Mouse (Mus musculus): Measurements from ENCODE around the gene Ostm1. TPM values are rescaled to one million over a fixed set of nuclear protein-coding genes. Genes with fewer than 3 reads are reported as not detected.

Ostm1 gene
- polyA plus RNA-seq, 1 experiment from 2014 or later = 14.9 TPM

- H3K4me1 ChIP-seq = peaks cover 40% of the 10 kb centered on the region
- H3K36me3 ChIP-seq = no peaks in the 10 kb centered on the region
- H3K27ac ChIP-seq = no peak overlapping the region
- no peak overlapping the region for H3K4me3 ChIP-seq (replicated peaks)
- peaks cover 100% of the 10 kb centered on the region for H3K27me3 ChIP-seq
- no peaks in the 10 kb centered on the region for H3K9me3 ChIP-seq (replicated peaks)
- ATAC-seq (replicated peaks; ENCODE audit: low FRiP score) = no peak
- WGBS = 3% methylated on average over 8 of the region's 8 CpGs
- no peak overlapping the region for H3K4me2 ChIP-seq
- H3K9ac ChIP-seq = no peak overlapping the region
Observed at GRCm38 (mm10) chr10:42585156-42585555, 1.5 kb downstream of the Ostm1 start.

GRCm38 (mm10) chr10:42585596-42586305 is 2.1 kb downstream of the Ostm1 start:
- Histone ChIP-seq H3K9me3 (replicated peaks) (no peaks in the 10 kb centered on the region), H3K4me3 (replicated peaks) (no peak overlapping the region), H3K27ac (no peak overlapping the region), H3K27me3 (peaks cover 100% of the 10 kb centered on the region), H3K4me1 (peaks cover 34% of the 10 kb centered on the region), H3K36me3 (no peaks in the 10 kb centered on the region), H3K4me2 (no peak overlapping the region), H3K9ac (no peak overlapping the region)
- 6% methylated on average over 22 of the region's 22 CpGs for WGBS
- no peak for ATAC-seq (replicated peaks; ENCODE audit: low FRiP score)

- Histone ChIP-seq H3K9ac (no peak overlapping the region), H3K9me3 (replicated peaks) (no peaks in the 10 kb centered on the region), H3K4me2 (no peak overlapping the region), H3K27ac (no peak overlapping the region), H3K4me1 (peaks cover 28% of the 10 kb centered on the region), H3K4me3 (replicated peaks) (no peak overlapping the region), H3K27me3 (peaks cover 100% of the 10 kb centered on the region), H3K36me3 (no peaks in the 10 kb centered on the region)
- ATAC-seq (replicated peaks; ENCODE audit: low FRiP score) = no peak
- WGBS = 2% methylated on average over 8 of the region's 8 CpGs
Observed at GRCm38 (mm10) chr10:42587961-42588750, 4.5 kb downstream of the Ostm1 start.

GRCm38 (mm10) chr10:42589505-42589904 is 5.9 kb downstream of the Ostm1 start:
- Histone ChIP-seq H3K4me2 (no peak overlapping the region), H3K4me3 (replicated peaks) (no peak overlapping the region), H3K36me3 (no peaks in the 10 kb centered on the region), H3K27ac (no peak overlapping the region), H3K27me3 (peaks cover 100% of the 10 kb centered on the region), H3K4me1 (peaks cover 14% of the 10 kb centered on the region), H3K9me3 (replicated peaks) (no peaks in the 10 kb centered on the region), H3K9ac (no peak overlapping the region)
- no peak for ATAC-seq (replicated peaks; ENCODE audit: low FRiP score)
- 3% methylated on average over 5 of the region's 5 CpGs for WGBS

GRCm38 (mm10) chr10:42590261-42591184 is 6.9 kb downstream of the Ostm1 start:
- H3K9me3 ChIP-seq (replicated peaks) = no peaks in the 10 kb centered on the region
- H3K4me2 ChIP-seq = no peak overlapping the region
- H3K36me3 ChIP-seq = no peaks in the 10 kb centered on the region
- no peak overlapping the region for H3K27ac ChIP-seq
- H3K4me3 ChIP-seq (replicated peaks) = no peak overlapping the region
- WGBS = 1% methylated on average over 19 of the region's 19 CpGs
- H3K27me3 ChIP-seq = peaks cover 100% of the 10 kb centered on the region
- no peak for ATAC-seq (replicated peaks; ENCODE audit: low FRiP score)
- no peak overlapping the region for H3K9ac ChIP-seq
- peaks cover 12% of the 10 kb centered on the region for H3K4me1 ChIP-seq

GRCm38 (mm10) chr10:42591185-42591992 is 7.8 kb downstream of the Ostm1 start:
- ATAC-seq (replicated peaks; ENCODE audit: low FRiP score) = no peak
- H3K27ac ChIP-seq = no peak overlapping the region

GRCm38 (mm10) chr10:42591993-42592686 is 8.5 kb downstream of the Ostm1 start:
- no peak for ATAC-seq (replicated peaks; ENCODE audit: low FRiP score)
- WGBS = 2% methylated on average over 25 of the region's 25 CpGs
- Histone ChIP-seq H3K4me1 (peaks cover 12% of the 10 kb centered on the region), H3K36me3 (no peaks in the 10 kb centered on the region), H3K27ac (no peak overlapping the region), H3K9me3 (replicated peaks) (no peaks in the 10 kb centered on the region), H3K27me3 (peaks cover 99% of the 10 kb centered on the region), H3K4me3 (replicated peaks) (peak overlapping the region; percentile 34), H3K4me2 (peak overlapping the region; percentile 53), H3K9ac (no peak overlapping the region)

More at GRCm38 (mm10) chr10:42591185-42591992, 7.8 kb downstream of the Ostm1 start:
- Histone ChIP-seq H3K4me3 (replicated peaks) (peak overlapping the region; percentile 34), H3K4me1 (peaks cover 12% of the 10 kb centered on the region), H3K9me3 (replicated peaks) (no peaks in the 10 kb centered on the region), H3K27me3 (peaks cover 99% of the 10 kb centered on the region), H3K36me3 (no peaks in the 10 kb centered on the region), H3K4me2 (peak overlapping the region; percentile 53), H3K9ac (no peak overlapping the region)
- WGBS = under 1% methylated on average over 67 of the region's 67 CpGs

DNA sequence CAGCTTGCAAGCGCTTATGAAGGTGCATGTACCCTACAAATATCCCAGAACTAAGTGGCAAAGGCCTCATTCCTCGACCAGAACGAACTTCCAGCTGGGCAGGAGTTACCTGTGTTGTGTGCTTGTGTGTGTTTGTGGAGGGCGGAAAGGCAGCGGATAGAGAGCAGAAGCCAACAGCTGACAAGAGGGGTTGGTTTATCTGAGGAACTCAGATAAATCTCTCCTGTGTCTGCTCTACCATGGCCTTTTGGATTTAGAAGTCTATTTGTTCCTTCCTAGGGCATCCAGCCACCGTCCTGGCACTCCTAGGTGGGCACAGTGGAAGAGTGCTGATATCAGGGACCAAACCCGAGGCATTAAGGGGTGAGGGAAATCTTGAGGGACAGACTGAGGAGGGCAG is 9.6 kb downstream of the Ostm1 start:
- 7% methylated on average over 7 of the region's 7 CpGs for WGBS
- H3K27ac ChIP-seq = no peak overlapping the region

DNA sequence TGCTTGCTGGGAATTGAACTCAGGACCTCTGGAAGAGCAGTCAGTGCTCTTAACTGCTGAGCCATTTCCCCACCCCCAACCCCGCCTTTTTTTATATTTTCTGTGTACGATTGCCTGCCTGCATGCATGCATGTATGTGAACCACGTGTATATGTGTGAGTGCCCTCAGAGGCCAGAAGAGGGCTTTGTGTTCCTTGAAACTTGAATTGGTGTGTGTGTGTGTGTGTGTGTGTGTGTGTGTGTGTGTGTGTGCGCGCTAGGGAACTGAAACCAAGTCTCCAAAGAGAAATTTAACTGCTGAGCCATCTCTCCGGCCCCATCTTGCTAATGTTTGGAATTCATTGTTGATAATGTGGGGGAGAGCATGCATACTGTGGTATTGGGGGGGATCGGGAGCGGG is 15.0 kb downstream of the Ostm1 start:
- WGBS = 75% methylated on average over 8 of the region's 8 CpGs
- Histone ChIP-seq H3K4me2 (no peak overlapping the region), H3K4me3 (replicated peaks) (no peak overlapping the region), H3K27ac (no peak overlapping the region), H3K27me3 (peaks cover 64% of the 10 kb centered on the region), H3K9ac (no peak overlapping the region), H3K4me1 (no peaks in the 10 kb centered on the region), H3K9me3 (replicated peaks) (no peaks in the 10 kb centered on the region), H3K36me3 (no peaks in the 10 kb centered on the region)
- ATAC-seq (replicated peaks; ENCODE audit: low FRiP score) = no peak

More for the DNA sequence above, 9.6 kb downstream of the Ostm1 start:
- no peak for ATAC-seq (replicated peaks; ENCODE audit: low FRiP score)
- Histone ChIP-seq H3K27me3 (peaks cover 96% of the 10 kb centered on the region), H3K4me2 (no peak overlapping the region), H3K4me1 (peaks cover 12% of the 10 kb centered on the region), H3K9ac (no peak overlapping the region), H3K9me3 (replicated peaks) (no peaks in the 10 kb centered on the region), H3K36me3 (no peaks in the 10 kb centered on the region), H3K4me3 (replicated peaks) (no peak overlapping the region)

- ATAC-seq (replicated peaks; ENCODE audit: low FRiP score) = no peak
- Histone ChIP-seq H3K4me3 (replicated peaks) (no peak overlapping the region), H3K27me3 (peaks cover 36% of the 10 kb centered on the region), H3K36me3 (no peaks in the 10 kb centered on the region), H3K4me2 (no peak overlapping the region), H3K9ac (no peak overlapping the region), H3K27ac (no peak overlapping the region), H3K9me3 (replicated peaks) (peaks cover 4% of the 10 kb centered on the region), H3K4me1 (no peaks in the 10 kb centered on the region)
- 19% methylated on average over 10 of the region's 10 CpGs for WGBS
Observed at GRCm38 (mm10) chr10:42601556-42601955, 17.9 kb downstream of the Ostm1 start.

DNA sequence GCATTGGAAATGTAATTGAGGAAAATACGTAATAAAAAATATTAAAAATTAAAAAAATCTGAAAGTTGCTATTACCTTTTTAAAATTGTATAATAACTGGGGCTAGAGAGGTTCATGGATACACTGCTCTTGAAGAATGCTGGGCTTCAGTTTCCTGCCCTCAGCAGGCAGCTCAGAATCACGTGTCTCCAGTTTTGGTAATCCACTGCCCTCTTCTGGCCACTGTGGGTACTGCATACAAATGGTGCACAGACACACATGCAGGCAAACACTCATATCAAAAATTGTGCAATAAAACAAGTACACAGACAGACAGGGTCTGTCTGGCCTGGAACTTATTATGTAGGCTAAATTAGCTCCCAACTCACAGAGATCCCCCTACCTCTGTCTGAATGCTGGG is 21.3 kb downstream of the Ostm1 start:
- 76% methylated on average over 2 of the region's 2 CpGs for WGBS
- Histone ChIP-seq H3K9me3 (replicated peaks) (peaks cover 4% of the 10 kb centered on the region), H3K9ac (no peak overlapping the region), H3K4me3 (replicated peaks) (no peak overlapping the region), H3K4me1 (no peaks in the 10 kb centered on the region), H3K36me3 (no peaks in the 10 kb centered on the region), H3K27me3 (peaks cover 52% of the 10 kb centered on the region), H3K4me2 (no peak overlapping the region), H3K27ac (no peak overlapping the region)
- no peak for ATAC-seq (replicated peaks; ENCODE audit: low FRiP score)
